Mouse (Mus musculus) thymus, adult 2 months (tissue): Measurements from ENCODE around the gene 2010300C02Rik.

Experiments
- CTCF ChIP-seq: fragments of 200-500 bp; IDR thresholded peaks from 2 replicates; pipeline ENCODE4 v1.5.1; 2012; ENCODE audit warnings: mild to moderate bottlenecking, control low read depth, low read length, moderate library complexity, borderline replicate concordance; ENCODE audit not compliant: control insufficient read depth, poor library complexity, insufficient read depth; ENCODE audit errors: extremely low read depth
- POLR2A ChIP-seq: fragments of 200-500 bp; IDR thresholded peaks from 2 replicates; pipeline ENCODE4 v1.6.1; 2012; ENCODE audit warnings: mild to moderate bottlenecking, low read length, control low read depth, moderate library complexity; ENCODE audit not compliant: control insufficient read depth, poor library complexity, insufficient read depth; ENCODE audit errors: extremely low read depth

GRCm38 (mm10) chr1:37600640-37601175 lies 119.2 kb downstream of the 2010300C02Rik start:
- TF ChIP-seq POLR2A (no peak), CTCF (no peak)
